Mouse (Mus musculus) left cerebral cortex, adult 9 months (tissue): ENCODE data around the gene Hdgfl2.
A peak's percentile ranks its signal among the peaks of the same experiment; 100 is the strongest.
"Not testable (repeated sequence)": the region's sequence is repeated elsewhere in the genome, so short reads cannot be mapped to it uniquely, and the experiment has no call there.

ENCODE experiments used
- DNase-seq, 2 experiments: peaks; one replicate each; pipeline ENCODE4 v3.0.0; 2022; ENCODE audit warnings: low spot score in 2 of 2

Hdgfl2 gene

GRCm38 (mm10) chr17:56062081-56062480 lies 17.4 kb upstream of the Hdgfl2 start:
- no peak for DNase-seq

GRCm38 (mm10) chr17:56065715-56066114 lies 13.7 kb upstream of the Hdgfl2 start:
- DNase-seq, result not testable (repeated sequence)

GRCm38 (mm10) chr17:56066451-56066850 lies 13.0 kb upstream of the Hdgfl2 start:
- no peak for DNase-seq

GRCm38 (mm10) chr17:56069066-56069465 lies 10.4 kb upstream of the Hdgfl2 start:
- no peak for DNase-seq

- DNase-seq, result no peak
These were observed 8.3 kb upstream of the Hdgfl2 start for GRCm38 (mm10) chr17:56071126-56071525.

DNA sequence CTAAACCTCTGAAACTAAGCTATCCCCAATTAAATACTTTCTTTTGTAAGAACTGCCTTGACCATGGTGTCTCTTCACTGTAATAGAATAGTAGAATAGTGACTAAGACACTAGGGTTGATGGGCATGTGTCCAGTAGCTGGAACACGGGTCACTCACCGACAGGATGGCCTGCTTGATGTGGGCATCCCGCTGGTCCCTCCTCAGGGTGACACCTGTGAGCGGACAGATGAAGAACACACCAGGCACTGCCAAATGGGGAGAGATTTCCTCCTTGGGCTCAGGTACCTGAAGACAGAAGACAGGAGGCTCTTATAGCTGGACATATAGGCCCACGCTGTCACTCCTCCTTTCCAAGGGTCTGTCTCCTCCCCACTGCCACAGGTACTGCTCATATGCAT lies 7.2 kb upstream of the Hdgfl2 start:
- no peak for DNase-seq

- peak in 1 of 2 experiments; percentile 67 for DNase-seq
These were observed 5.2 kb upstream of the Hdgfl2 start for GRCm38 (mm10) chr17:56074097-56074826.

- DNase-seq, result peak; percentile 93 to 97
These were observed 4.6 kb upstream of the Hdgfl2 start, which contains the start of gene Ubxn6 for GRCm38 (mm10) chr17:56074827-56075208. Gene Ubxn6 (minus strand): TSS chr17:56075028.

GRCm38 (mm10) chr17:56077523-56077922 lies 1.9 kb upstream of the Hdgfl2 start:
- no peak for DNase-seq

DNA sequence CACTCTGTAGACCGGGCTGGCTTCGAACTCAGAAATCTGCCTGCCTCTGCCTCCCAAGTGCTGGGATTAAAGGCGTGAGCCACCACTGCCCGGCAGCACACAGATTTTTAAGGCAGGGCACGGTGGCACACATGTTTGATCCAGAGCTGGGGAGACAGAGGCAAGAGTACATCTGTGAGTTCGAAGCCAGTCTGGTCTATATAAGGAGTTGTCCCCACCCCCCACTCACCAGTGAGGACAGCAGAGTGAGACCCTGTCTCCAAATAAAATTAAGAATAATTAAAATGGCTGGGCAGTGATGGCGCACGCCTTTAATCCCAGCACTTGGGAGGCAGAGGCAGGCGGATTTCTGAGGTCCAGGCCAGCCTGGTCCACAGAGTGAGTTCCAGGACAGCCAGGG lies 1.1 kb upstream of the Hdgfl2 start:
- DNase-seq, result not testable (repeated sequence)

DNA sequence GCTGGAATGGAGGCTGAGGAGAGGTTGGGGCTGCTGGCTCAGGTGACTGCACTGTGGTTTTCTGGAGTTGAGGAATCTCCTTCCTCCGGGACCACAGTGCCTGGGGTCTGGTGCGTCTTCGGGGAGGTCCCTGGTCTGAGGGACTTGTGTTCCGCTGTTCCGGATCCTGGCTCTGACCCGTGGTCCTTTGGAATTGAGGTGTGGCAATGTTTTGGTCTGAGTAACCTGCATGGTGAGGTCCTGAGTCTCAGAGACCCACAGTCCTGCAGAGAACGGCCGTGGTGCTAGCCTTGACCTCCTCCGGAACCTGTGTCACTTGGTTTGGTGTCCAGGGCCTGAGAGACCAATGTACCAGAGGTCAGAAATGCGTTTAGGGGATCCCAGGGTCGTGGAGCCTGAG lies 487 bp downstream of the Hdgfl2 start:
- no peak for DNase-seq

DNA sequence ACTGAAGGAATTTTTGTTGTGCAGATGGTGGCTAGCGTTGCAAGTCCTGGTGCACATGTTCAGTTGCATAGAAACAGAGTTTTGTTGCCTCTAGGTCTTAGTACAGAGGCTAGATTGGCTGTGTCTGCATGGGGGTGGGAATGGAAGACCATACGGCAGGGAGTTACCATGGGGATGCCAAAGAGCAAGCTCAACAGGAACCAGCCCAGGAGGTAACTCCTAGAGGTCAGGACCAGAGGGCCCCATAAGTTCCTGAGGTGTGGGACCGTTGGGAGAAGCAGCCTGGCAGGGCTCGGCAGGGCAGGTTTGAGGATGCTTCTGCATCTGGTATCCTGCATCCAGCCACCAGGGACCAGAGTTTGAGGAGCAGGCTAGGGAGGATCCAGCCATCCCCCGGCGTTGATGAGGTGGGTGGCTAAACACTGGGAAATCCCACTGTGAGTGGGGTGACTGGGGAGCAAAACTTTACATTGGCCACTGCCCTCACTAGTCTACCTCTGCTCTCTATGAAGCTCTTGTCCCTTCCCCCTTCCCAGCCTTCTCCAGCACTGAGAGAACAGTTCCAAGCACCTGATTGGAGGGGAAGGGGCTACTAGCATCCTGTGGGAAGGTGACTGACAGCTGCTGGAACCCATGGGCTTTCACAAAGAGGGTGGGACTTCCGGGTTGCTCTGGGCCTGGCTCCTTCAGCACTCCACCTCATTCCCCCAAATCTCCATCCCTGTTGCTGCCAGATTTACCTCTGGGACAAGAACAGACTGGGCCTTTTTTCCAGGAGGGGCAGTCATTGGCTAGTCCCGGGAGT lies 1.5 kb downstream of the Hdgfl2 start:
- peak in 1 of 2 experiments; percentile 55 for DNase-seq

DNA sequence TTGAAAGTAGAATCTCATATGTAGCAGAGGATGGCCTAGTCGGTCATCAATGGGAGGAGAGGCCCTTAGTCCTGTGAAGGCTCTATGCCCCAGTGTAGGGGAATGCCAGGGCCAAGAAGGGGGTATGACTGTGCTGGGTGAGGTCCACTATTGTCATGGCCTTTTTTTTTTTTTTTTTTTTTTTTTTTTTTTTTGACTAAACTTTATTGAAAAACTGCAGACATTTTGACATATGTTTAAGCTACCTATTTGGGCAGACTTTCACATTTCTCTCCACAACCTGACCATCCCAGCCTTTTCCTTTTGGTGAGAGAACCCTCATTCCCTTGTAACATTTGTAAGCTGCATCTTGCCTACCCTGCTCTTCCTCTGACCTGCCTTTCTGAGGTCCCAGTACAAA lies 12.9 kb downstream of the Hdgfl2 start:
- no peak for DNase-seq

DNA sequence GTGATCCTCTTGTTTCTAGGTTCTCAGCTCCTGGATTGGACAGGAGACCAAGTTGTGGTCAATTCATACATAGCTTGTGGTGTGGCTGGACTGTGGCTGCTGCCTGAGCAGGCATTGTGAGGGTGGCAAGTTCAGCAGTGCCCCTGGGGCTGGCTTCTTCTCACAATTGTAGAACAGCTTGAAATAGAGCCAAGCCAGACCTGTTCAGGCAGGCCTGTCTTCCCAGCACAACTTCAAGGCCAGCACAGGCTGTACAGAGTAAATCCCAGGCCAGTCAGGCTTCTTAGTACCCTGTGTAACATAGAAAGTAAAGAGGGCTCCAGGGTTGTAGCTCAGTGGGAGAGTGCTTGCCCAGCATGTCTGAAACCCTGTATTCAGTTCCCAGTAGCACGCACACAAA lies 13.4 kb downstream of the Hdgfl2 start:
- no peak for DNase-seq

GRCm38 (mm10) chr17:56096883-56097282 lies 17.4 kb downstream of the Hdgfl2 start:
- no peak for DNase-seq

- DNase-seq, result no peak
These were observed 18.7 kb downstream of the Hdgfl2 start for GRCm38 (mm10) chr17:56098180-56098579.

DNA sequence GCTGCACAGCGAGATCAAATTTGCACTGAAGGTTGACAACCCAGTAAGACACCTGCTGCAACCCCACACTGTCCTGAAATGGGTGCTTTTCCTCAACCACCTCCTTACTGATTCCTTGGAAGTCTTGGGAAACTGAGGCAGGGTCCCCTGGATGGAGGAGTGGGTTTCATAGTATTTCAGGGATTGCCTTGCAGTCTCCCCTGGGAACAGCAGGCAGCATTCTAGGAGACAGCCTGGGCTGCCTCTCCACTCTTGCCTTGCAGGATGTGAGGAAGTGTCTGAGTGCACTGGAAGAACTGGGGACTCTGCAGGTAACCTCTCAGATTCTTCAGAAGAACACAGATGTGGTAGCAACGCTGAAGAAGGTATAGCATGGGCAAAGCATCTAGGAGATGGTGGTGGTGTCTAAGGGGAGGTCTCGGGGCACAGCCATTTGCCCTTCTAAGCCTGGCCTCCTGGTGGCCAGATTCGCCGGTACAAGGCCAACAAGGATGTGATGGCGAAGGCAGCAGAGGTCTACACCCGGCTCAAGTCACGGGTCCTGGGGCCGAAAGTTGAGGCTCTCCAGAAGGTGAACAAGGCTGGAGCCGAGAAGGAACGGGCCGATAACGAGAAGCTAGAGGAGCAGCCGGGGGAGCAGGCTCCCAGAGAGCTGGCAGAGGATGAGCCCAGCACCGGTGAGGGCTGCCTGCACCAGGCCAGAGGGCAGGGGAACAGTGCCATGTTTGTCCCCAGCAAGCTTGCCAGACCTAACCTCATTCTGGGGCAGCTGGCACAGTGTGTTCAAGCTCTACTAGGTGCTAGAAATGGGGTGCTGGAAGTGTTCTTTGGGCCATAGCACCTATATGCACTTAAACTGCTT lies 19.5 kb downstream of the Hdgfl2 start:
- no peak for DNase-seq

DNA sequence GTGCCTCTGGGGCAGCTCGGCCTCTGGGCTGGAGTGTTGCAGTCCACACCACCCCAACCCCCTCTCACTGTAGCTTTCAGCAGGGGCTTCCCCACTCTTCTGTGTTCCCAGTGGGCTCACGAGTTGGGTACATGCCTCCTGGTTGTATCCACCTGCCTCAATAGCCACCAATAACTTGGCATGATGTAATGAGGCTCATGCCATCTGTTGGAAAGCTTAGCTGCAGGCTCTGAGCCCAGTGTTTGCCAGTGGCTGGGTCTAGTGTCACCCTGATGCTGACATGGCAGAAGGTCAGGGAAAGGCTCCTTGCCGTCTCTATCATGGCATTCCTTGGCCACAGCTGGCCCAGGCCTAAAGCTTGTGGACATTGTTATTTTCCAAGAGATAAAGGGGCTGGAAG lies 21.4 kb downstream of the Hdgfl2 start:
- no peak for DNase-seq

DNA sequence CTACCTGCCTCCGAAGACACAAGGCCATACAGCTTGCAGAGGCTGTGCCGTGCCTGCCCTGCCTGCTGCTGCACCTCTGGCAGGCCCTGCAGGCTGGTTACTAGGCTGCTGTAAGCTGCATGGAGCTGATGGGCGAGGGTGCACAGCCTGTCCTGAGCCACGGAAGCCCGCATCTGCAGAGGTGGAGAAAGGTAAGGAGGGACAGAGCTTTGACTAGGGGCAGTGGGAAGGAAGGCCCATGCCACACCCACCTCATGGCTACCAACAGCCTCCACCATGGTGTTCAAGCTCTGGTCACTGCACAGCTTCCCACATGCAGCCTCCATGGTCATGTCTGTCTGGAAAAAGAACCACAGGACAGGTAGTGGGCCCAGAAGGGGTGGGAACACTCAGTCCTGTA lies 22.7 kb downstream of the Hdgfl2 start:
- DNase-seq, result no peak

DNA sequence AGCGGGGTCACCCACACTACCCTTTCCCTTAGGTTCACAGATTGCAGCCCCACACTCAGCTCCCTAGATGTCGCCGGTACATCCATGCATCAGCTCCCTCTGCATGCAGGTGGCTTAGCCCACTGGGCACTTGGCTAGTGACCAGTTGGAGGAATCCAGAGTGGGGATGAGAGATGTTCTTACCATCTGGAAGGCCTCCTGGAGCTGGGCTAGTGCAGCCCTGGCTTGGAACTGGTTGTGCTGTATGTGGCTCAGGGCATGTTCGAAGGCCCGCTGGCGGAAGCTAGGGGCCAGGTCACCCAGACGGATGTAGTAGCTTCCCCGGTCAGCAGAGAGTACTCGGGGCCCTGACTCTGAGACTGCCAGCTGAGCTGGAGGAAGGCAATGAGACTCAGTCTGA lies 23.5 kb downstream of the Hdgfl2 start:
- no peak for DNase-seq

DNA sequence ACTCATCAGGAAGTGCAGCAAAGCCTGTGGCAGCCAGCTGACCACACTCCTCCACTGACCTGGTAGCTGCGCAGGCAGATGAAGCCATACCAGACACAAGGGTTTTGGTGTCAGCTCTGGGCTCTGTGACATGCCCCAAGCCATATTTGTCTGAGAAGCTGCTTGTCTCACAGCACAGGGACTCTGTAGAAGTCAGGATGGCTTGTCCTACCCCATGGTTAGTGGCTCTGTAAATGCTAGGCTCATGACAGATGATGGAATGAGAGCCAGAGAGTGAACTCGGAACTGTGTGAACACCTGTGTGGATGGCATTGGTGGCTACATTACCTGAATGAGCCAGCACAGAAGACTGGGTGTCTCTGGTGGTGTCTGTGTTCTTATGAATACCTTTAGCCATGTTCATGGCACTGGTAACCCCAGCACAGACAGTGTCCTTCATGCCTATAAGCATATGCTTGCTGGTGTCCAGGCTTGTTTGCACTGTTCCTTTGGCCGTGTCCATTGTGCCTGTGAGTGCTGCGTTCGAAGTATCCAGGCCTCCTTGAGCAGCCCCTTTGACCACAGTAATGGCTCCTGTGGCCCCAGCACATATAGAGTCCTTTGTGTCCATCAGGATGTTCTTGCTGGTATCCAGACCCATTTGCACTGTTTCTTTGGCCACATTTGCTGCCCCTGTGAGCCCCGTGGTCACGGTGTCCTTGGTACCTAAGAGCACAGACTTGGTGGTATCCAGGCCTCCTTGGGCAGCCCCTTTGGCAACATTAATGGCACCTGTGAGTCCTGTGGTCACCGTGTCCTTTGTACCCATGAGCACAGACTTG lies 24.2 kb downstream of the Hdgfl2 start:
- no peak for DNase-seq
